Mouse (Mus musculus) stomach, embryonic 14.5 days (tissue): ENCODE measurements at regions not wholly inside any gene's neighbourhood (a gene's known extent, or its start where the extent isn't known, plus 50 kb on each side); places are given as distances from the start of the nearest gene placed in this dataset.

Experiments
- ATAC-seq: fragments of 200-750 bp; cut with Nextera tagmentation; 2 replicates; pipeline ENCODE4 v1.8.0; 2017; ENCODE audit warnings: low read depth, moderate TSS enrichment; ENCODE audit not compliant: insufficient number of reproducible peaks, insufficient read depth, low FRiP score
- H3K27ac ChIP-seq: fragments of 300-500 bp; sonication (generic); 2 replicates; pipeline ENCODE4 v1.5.1; 2014; ENCODE audit warnings: mild to moderate bottlenecking, low read length, moderate library complexity, mixed read lengths
- H3K27me3 ChIP-seq: fragments of 300-500 bp; sonication (generic); 2 replicates; pipeline ENCODE4 v1.6.1; 2014; ENCODE audit warnings: low read length, control low read depth, mixed read lengths; ENCODE audit not compliant: control insufficient read depth, insufficient read depth
- H3K36me3 ChIP-seq: fragments of 300-500 bp; sonication (generic); 2 replicates; pipeline ENCODE4 v1.6.1; 2014; ENCODE audit warnings: mild to moderate bottlenecking, control low read depth, low read length, moderate library complexity, mixed read lengths; ENCODE audit not compliant: control insufficient read depth, insufficient read depth
- H3K4me1 ChIP-seq: fragments of 300-500 bp; sonication (generic); 2 replicates; pipeline ENCODE4 v1.6.1; 2014; ENCODE audit warnings: low read length, control low read depth, mixed read lengths; ENCODE audit not compliant: control insufficient read depth, insufficient read depth
- H3K4me2 ChIP-seq: fragments of 300-500 bp; sonication (generic); replicated peaks from 2 replicates; pipeline ENCODE4 v1.6.1; 2014; ENCODE audit warnings: low read depth, low read length, control low read depth
- H3K4me3 ChIP-seq: fragments of 300-500 bp; sonication (generic); 2 replicates; pipeline ENCODE4 v1.5.1; 2014; ENCODE audit warnings: low read depth, low read length, control low read depth
- H3K9ac ChIP-seq: fragments of 300-500 bp; sonication (generic); replicated peaks from 2 replicates; pipeline ENCODE4 v1.6.1; 2014; ENCODE audit warnings: low read depth, mild to moderate bottlenecking, control low read depth, low read length, moderate library complexity, mixed read lengths
- H3K9me3 ChIP-seq: fragments of 300-500 bp; sonication (generic); 2 replicates; pipeline ENCODE4 v1.6.1; 2016; ENCODE audit warnings: low read depth, low read length, control low read depth; ENCODE audit not compliant: control insufficient read depth
- WGBS: fragments of 180-500 bp; shearing (Covaris S2); extraction: QIAGEN DNeasy Blood & Tissue Kit; methylation state at CpG from one replicate; pipeline ENCODE4 v1.1.7; 2014; 5-methylcytosine and 5-hydroxymethylcytosine counted together

GRCm38 (mm10) chr3:21564847-21565485, 511.5 kb upstream of the Tbl1xr1 start:
- no peaks in the 10 kb centered on the region for H3K9me3 ChIP-seq
- no peaks in the 10 kb centered on the region for H3K36me3 ChIP-seq
- no peak overlapping the region for H3K9ac ChIP-seq
- H3K4me2 ChIP-seq, result no peak overlapping the region
- H3K27me3 ChIP-seq, result no peaks in the 10 kb centered on the region
- no peak overlapping the region for H3K4me3 ChIP-seq
- 42% methylated on average over 4 of the region's 4 CpGs for WGBS
- no peak overlapping the region; the same call in 1 of the 2 replicates for H3K27ac ChIP-seq
- no peak for ATAC-seq
- peaks cover 10% of the 10 kb centered on the region for H3K4me1 ChIP-seq

GRCm38 (mm10) chr3:21569721-21570120, 506.7 kb upstream of the Tbl1xr1 start:
- H3K4me3 ChIP-seq, result no peak overlapping the region
- ATAC-seq, result no peak
- 88% methylated on average over 1 of the region's 1 CpGs for WGBS
- no peak overlapping the region for H3K9ac ChIP-seq
- no peak overlapping the region for H3K4me2 ChIP-seq
- H3K27ac ChIP-seq, result no peak overlapping the region
- no peaks in the 10 kb centered on the region for H3K9me3 ChIP-seq
- H3K4me1 ChIP-seq, result peaks cover 1% of the 10 kb centered on the region; the same call in 1 of the 2 replicates
- H3K27me3 ChIP-seq, result no peaks in the 10 kb centered on the region
- H3K36me3 ChIP-seq, result no peaks in the 10 kb centered on the region

GRCm38 (mm10) chr3:21578635-21579034, 497.8 kb upstream of the Tbl1xr1 start:
- no peak for ATAC-seq
- no peak overlapping the region for H3K9ac ChIP-seq
- no peak overlapping the region for H3K27ac ChIP-seq
- no peaks in the 10 kb centered on the region for H3K4me1 ChIP-seq
- H3K4me3 ChIP-seq, result no peak overlapping the region
- no peak overlapping the region for H3K4me2 ChIP-seq
- no peaks in the 10 kb centered on the region for H3K36me3 ChIP-seq
- WGBS, result 70% methylated on average over 3 of the region's 3 CpGs
- no peaks in the 10 kb centered on the region for H3K9me3 ChIP-seq
- no peaks in the 10 kb centered on the region for H3K27me3 ChIP-seq

GRCm38 (mm10) chr3:21582122-21582521, 494.3 kb upstream of the Tbl1xr1 start:
- no peaks in the 10 kb centered on the region for H3K9me3 ChIP-seq
- H3K27me3 ChIP-seq, result no peaks in the 10 kb centered on the region
- H3K36me3 ChIP-seq, result no peaks in the 10 kb centered on the region
- WGBS, result 87% methylated on average over 1 of the region's 1 CpGs
- H3K4me1 ChIP-seq, result no peaks in the 10 kb centered on the region
- H3K27ac ChIP-seq, result no peak overlapping the region
- no peak for ATAC-seq
- H3K4me2 ChIP-seq, result no peak overlapping the region
- H3K9ac ChIP-seq, result no peak overlapping the region
- no peak overlapping the region for H3K4me3 ChIP-seq

- Histone ChIP-seq H3K9me3 (no peaks in the 10 kb centered on the region), H3K4me2 (no peak overlapping the region), H3K9ac (no peak overlapping the region), H3K27ac (no peak overlapping the region), H3K4me1 (no peaks in the 10 kb centered on the region), H3K4me3 (no peak overlapping the region), H3K36me3 (no peaks in the 10 kb centered on the region), H3K27me3 (no peaks in the 10 kb centered on the region)
- no peak for ATAC-seq
- 79% methylated on average over 3 of the region's 3 CpGs for WGBS
These were observed 490.7 kb upstream of the Tbl1xr1 start for GRCm38 (mm10) chr3:21585767-21586166.

- H3K36me3 ChIP-seq, result no peaks in the 10 kb centered on the region
- no peak overlapping the region for H3K4me2 ChIP-seq
- no peak overlapping the region for H3K27ac ChIP-seq
- no peaks in the 10 kb centered on the region; the same call in 1 of the 2 replicates for H3K9me3 ChIP-seq
- H3K9ac ChIP-seq, result no peak overlapping the region
- no peaks in the 10 kb centered on the region for H3K27me3 ChIP-seq
- 99% methylated on average over 2 of the region's 2 CpGs for WGBS
- H3K4me3 ChIP-seq, result no peak overlapping the region
- H3K4me1 ChIP-seq, result no peaks in the 10 kb centered on the region
- no peak for ATAC-seq
These were observed 469.6 kb upstream of the Tbl1xr1 start for GRCm38 (mm10) chr3:21606846-21607245.

GRCm38 (mm10) chr3:21610231-21610630, 466.2 kb upstream of the Tbl1xr1 start:
- WGBS, result 86% methylated on average over 2 of the region's 2 CpGs
- Histone ChIP-seq H3K27ac (no peak overlapping the region), H3K27me3 (no peaks in the 10 kb centered on the region), H3K4me2 (no peak overlapping the region), H3K36me3 (no peaks in the 10 kb centered on the region), H3K4me1 (no peaks in the 10 kb centered on the region), H3K9me3 (no peaks in the 10 kb centered on the region; the same call in 1 of the 2 replicates), H3K9ac (no peak overlapping the region), H3K4me3 (no peak overlapping the region)
- no peak for ATAC-seq

- H3K4me1 ChIP-seq, result no peaks in the 10 kb centered on the region
- H3K36me3 ChIP-seq, result no peaks in the 10 kb centered on the region
- H3K9me3 ChIP-seq, result no peaks in the 10 kb centered on the region
- no peak overlapping the region for H3K27ac ChIP-seq
- H3K9ac ChIP-seq, result no peak overlapping the region
- H3K4me3 ChIP-seq, result no peak overlapping the region
- H3K27me3 ChIP-seq, result no peaks in the 10 kb centered on the region
- H3K4me2 ChIP-seq, result no peak overlapping the region
- 88% methylated on average over 2 of the region's 2 CpGs for WGBS
- ATAC-seq, result no peak
These were observed 454.7 kb upstream of the Tbl1xr1 start for GRCm38 (mm10) chr3:21621745-21622144.

- 68% methylated on average over 2 of the region's 2 CpGs for WGBS
- Histone ChIP-seq H3K4me1 (no peaks in the 10 kb centered on the region), H3K27me3 (no peaks in the 10 kb centered on the region), H3K36me3 (no peaks in the 10 kb centered on the region), H3K9me3 (no peaks in the 10 kb centered on the region), H3K4me3 (no peak overlapping the region), H3K4me2 (no peak overlapping the region), H3K9ac (no peak overlapping the region), H3K27ac (no peak overlapping the region)
- ATAC-seq, result no peak
These were observed 451.4 kb upstream of the Tbl1xr1 start for GRCm38 (mm10) chr3:21625039-21625438.
